Mouse (Mus musculus): Measurements from ENCODE around the gene Ttc4. TPM values are rescaled to one million over a fixed set of nuclear protein-coding genes. Genes with fewer than 3 reads are reported as not detected.

The Ttc4 gene
- total and polyA plus RNA-seq, 2 experiments from 2014 or later, result 84.0 to 106 TPM

GRCm38 (mm10) chr4:106627809-106628208 lies 50.9 kb downstream of the Ttc4 start:
- H3K9me3 ChIP-seq (ENCODE audit: low read length), result no peaks in the 10 kb centered on the region
- peaks cover 8% of the 10 kb centered on the region; the same call in 1 of the 2 replicates for H3K27me3 ChIP-seq (ENCODE audit: insufficient read depth, low read length)
- no peak overlapping the region for H3K9ac ChIP-seq (replicated peaks; ENCODE audit: low read length)
- H3K4me1 ChIP-seq (ENCODE audit: insufficient read depth, low read length), result peaks cover 13% of the 10 kb centered on the region; the same call in 1 of the 2 replicates
- no peak for ATAC-seq
- H3K4me3 ChIP-seq (ENCODE audit: low read length), result no peak overlapping the region
- H3K36me3 ChIP-seq (ENCODE audit: insufficient read depth, low read length), result no peaks in the 10 kb centered on the region
- H3K27ac ChIP-seq, result no peak overlapping the region
- H3K4me2 ChIP-seq (ENCODE audit: low read depth, low read length), result no peak overlapping the region
- no peak for TF ChIP-seq CTCF (IDR thresholded peaks at IDR 0.05; ENCODE audit: low read depth)
- peak; percentile 44 for DNase-seq (ENCODE audit: low spot score)
- WGBS, result 57% methylated on average over 5 of the region's 5 CpGs

- Histone ChIP-seq H3K4me3 (ENCODE audit: low read length) (no peak overlapping the region), H3K36me3 (ENCODE audit: insufficient read depth, low read length) (no peaks in the 10 kb centered on the region), H3K27ac (no peak overlapping the region), H3K4me2 (ENCODE audit: low read depth, low read length) (no peak overlapping the region), H3K9me3 (ENCODE audit: low read length) (no peaks in the 10 kb centered on the region), H3K4me1 (ENCODE audit: insufficient read depth, low read length) (0 out of 2 replicates have a peak, but pooled peaks cover 10% of the 10 kb centered on the region), H3K27me3 (ENCODE audit: insufficient read depth, low read length) (peaks cover 14% of the 10 kb centered on the region; the same call in 1 of the 2 replicates), H3K9ac (replicated peaks; ENCODE audit: low read length) (no peak overlapping the region)
- no peak for DNase-seq (ENCODE audit: low spot score)
- no peak for ATAC-seq
- TF ChIP-seq CTCF (IDR thresholded peaks at IDR 0.05; ENCODE audit: low read depth), result no peak
- WGBS, result 92% methylated on average over 10 of the region's 10 CpGs
Measured at GRCm38 (mm10) chr4:106624271-106624670, 54.5 kb downstream of the Ttc4 start.

- Histone ChIP-seq H3K4me2 (ENCODE audit: low read depth, low read length) (peak overlapping the region; percentile 16), H3K27me3 (ENCODE audit: insufficient read depth, low read length) (peaks cover 14% of the 10 kb centered on the region; the same call in 1 of the 2 replicates), H3K9me3 (ENCODE audit: low read length) (no peaks in the 10 kb centered on the region), H3K4me3 (ENCODE audit: low read length) (peak overlapping the region; percentile 10; the same call in 1 of the 2 replicates), H3K4me1 (ENCODE audit: insufficient read depth, low read length) (0 out of 2 replicates have a peak, but pooled peaks cover 6% of the 10 kb centered on the region), H3K9ac (replicated peaks; ENCODE audit: low read length) (no peak overlapping the region), H3K36me3 (ENCODE audit: insufficient read depth, low read length) (no peaks in the 10 kb centered on the region), H3K27ac (no peak overlapping the region)
- whole genome bisulfite sequencing, result 20% methylated on average over 28 of the region's 28 CpGs
- ATAC-seq (no peak), DNase-seq (ENCODE audit: low spot score) (no peak)
- TF ChIP-seq CTCF (IDR thresholded peaks at IDR 0.05; ENCODE audit: low read depth), result no peak
Measured at GRCm38 (mm10) chr4:106622712-106623111, 56.0 kb downstream of the Ttc4 start.

GRCm38 (mm10) chr4:106622030-106622493 lies 56.7 kb downstream of the Ttc4 start, which contains the start of gene Ttc22:
TSS of gene Ttc22 (plus strand) at chr4:106622432.
- H3K4me2 ChIP-seq (ENCODE audit: low read depth, low read length), result peak within 1 kb of the TSS; percentile 16
- no peak within 1 kb of the TSS for H3K27ac ChIP-seq
- WGBS, result 23% methylated on average over 16 of the region's 16 CpGs
- peak within 1 kb of the TSS; percentile 10; the same call in 1 of the 2 replicates for H3K4me3 ChIP-seq (ENCODE audit: low read length)
- no peaks in the 10 kb centered on the region for H3K9me3 ChIP-seq (ENCODE audit: low read length)
- ATAC-seq (peak; percentile 44; the same call in 1 of the 2 replicates), DNase-seq (ENCODE audit: low spot score) (peak; percentile 48)
- TF ChIP-seq CTCF (IDR thresholded peaks at IDR 0.05; ENCODE audit: low read depth), result no peak
- H3K36me3 ChIP-seq (ENCODE audit: insufficient read depth, low read length), result no peaks in the 10 kb centered on the region
- H3K4me1 ChIP-seq (ENCODE audit: insufficient read depth, low read length), result 0 out of 2 replicates have a peak, but pooled peaks cover 11% of the 10 kb centered on the region
- H3K9ac ChIP-seq (replicated peaks; ENCODE audit: low read length), result no peak within 1 kb of the TSS
- peaks cover 14% of the 10 kb centered on the region; the same call in 1 of the 2 replicates for H3K27me3 ChIP-seq (ENCODE audit: insufficient read depth, low read length)

- no peak for TF ChIP-seq CTCF (IDR thresholded peaks at IDR 0.05; ENCODE audit: low read depth)
- DNase-seq (ENCODE audit: low spot score), result no peak
- Histone ChIP-seq H3K27ac (no peak overlapping the region), H3K4me1 (ENCODE audit: insufficient read depth, low read length) (0 out of 2 replicates have a peak, but pooled peaks cover 11% of the 10 kb centered on the region), H3K27me3 (ENCODE audit: insufficient read depth, low read length) (peaks cover 14% of the 10 kb centered on the region; the same call in 1 of the 2 replicates), H3K4me3 (ENCODE audit: low read length) (no peak overlapping the region), H3K36me3 (ENCODE audit: insufficient read depth, low read length) (no peaks in the 10 kb centered on the region), H3K9ac (replicated peaks; ENCODE audit: low read length) (no peak overlapping the region), H3K9me3 (ENCODE audit: low read length) (no peaks in the 10 kb centered on the region), H3K4me2 (ENCODE audit: low read depth, low read length) (no peak overlapping the region)
- 77% methylated on average over 3 of the region's 3 CpGs for WGBS
- no peak for ATAC-seq
Measured at GRCm38 (mm10) chr4:106621428-106621827, 57.3 kb downstream of the Ttc4 start.

- Histone ChIP-seq H3K4me2 (ENCODE audit: low read depth, low read length) (no peak overlapping the region), H3K9me3 (ENCODE audit: low read length) (no peaks in the 10 kb centered on the region), H3K9ac (replicated peaks; ENCODE audit: low read length) (no peak overlapping the region), H3K27ac (no peak overlapping the region), H3K4me3 (ENCODE audit: low read length) (no peak overlapping the region), H3K27me3 (ENCODE audit: insufficient read depth, low read length) (peaks cover 14% of the 10 kb centered on the region; the same call in 1 of the 2 replicates), H3K4me1 (ENCODE audit: insufficient read depth, low read length) (peaks cover 14% of the 10 kb centered on the region; the same call in 1 of the 2 replicates), H3K36me3 (ENCODE audit: insufficient read depth, low read length) (no peaks in the 10 kb centered on the region)
- 88% methylated on average over 4 of the region's 4 CpGs for WGBS
- no peak for DNase-seq (ENCODE audit: low spot score)
- TF ChIP-seq CTCF (IDR thresholded peaks at IDR 0.05; ENCODE audit: low read depth), result no peak
- ATAC-seq, result no peak
Measured at GRCm38 (mm10) chr4:106618898-106619297, 59.8 kb downstream of the Ttc4 start.

- no peak for TF ChIP-seq CTCF (IDR thresholded peaks at IDR 0.05; ENCODE audit: low read depth)
- Histone ChIP-seq H3K9ac (replicated peaks; ENCODE audit: low read length) (peak within 1 kb of the TSS; percentile 37), H3K4me1 (ENCODE audit: insufficient read depth, low read length) (peaks cover 12% of the 10 kb centered on the region; the same call in 1 of the 2 replicates), H3K27ac (no peak within 1 kb of the TSS), H3K4me3 (ENCODE audit: low read length) (peak within 1 kb of the TSS; percentile 21), H3K4me2 (ENCODE audit: low read depth, low read length) (peak within 1 kb of the TSS; percentile 52), H3K36me3 (ENCODE audit: insufficient read depth, low read length) (no peaks in the 10 kb centered on the region), H3K9me3 (ENCODE audit: low read length) (no peaks in the 10 kb centered on the region), H3K27me3 (ENCODE audit: insufficient read depth, low read length) (0 out of 2 replicates have a peak, but pooled peaks cover 2% of the 10 kb centered on the region)
- under 1% methylated on average over 19 of the region's 19 CpGs for WGBS
- DNase-seq (ENCODE audit: low spot score), result peak; percentile 20
- no peak for ATAC-seq
Measured at GRCm38 (mm10) chr4:106617056-106617455, 61.7 kb downstream of the Ttc4 start, which contains the start of gene Lexm. TSS of gene Lexm (minus strand) at chr4:106617241.
